Mouse (Mus musculus) heart, embryonic 11.5 days (tissue): ENCODE measurements around the gene Man1c1. TPM values are rescaled to one million over a fixed set of nuclear protein-coding genes. Genes with fewer than 3 reads are reported as not detected.

Experiments used
- ATAC-seq: fragments of 200-750 bp; cut with Nextera tagmentation; replicated peaks from 2 replicates; pipeline ENCODE4 v1.8.0; 2017; ENCODE audit warnings: moderate library complexity; ENCODE audit not compliant: insufficient number of reproducible peaks, low FRiP score, low TSS enrichment
- H3K27ac ChIP-seq: fragments of 300-500 bp; sonication (generic); 2 replicates; pipeline ENCODE4 v1.5.1; 2014; ENCODE audit warnings: mild to moderate bottlenecking, low read depth, low read length
- H3K27me3 ChIP-seq: fragments of 300-500 bp; sonication (generic); 2 replicates; pipeline ENCODE4 v1.6.1; 2014; ENCODE audit warnings: mild to moderate bottlenecking, low read length, mixed read lengths; ENCODE audit not compliant: control insufficient read depth, insufficient read depth
- H3K36me3 ChIP-seq: fragments of 300-500 bp; sonication (generic); 2 replicates; pipeline ENCODE4 v1.6.1; 2014; ENCODE audit warnings: mild to moderate bottlenecking, low read length, moderate library complexity, mixed read lengths; ENCODE audit not compliant: control insufficient read depth, insufficient read depth
- H3K4me1 ChIP-seq: fragments of 300-500 bp; sonication (generic); 2 replicates; pipeline ENCODE4 v1.6.1; 2014; ENCODE audit warnings: low read length; ENCODE audit not compliant: control insufficient read depth, insufficient read depth
- H3K4me2 ChIP-seq: fragments of 300-500 bp; sonication (generic); 2 replicates; pipeline ENCODE4 v1.6.1; 2014; ENCODE audit warnings: mild to moderate bottlenecking, moderate library complexity
- H3K4me3 ChIP-seq: fragments of 300-500 bp; sonication (generic); 2 replicates; pipeline ENCODE4 v1.5.1; 2014; ENCODE audit warnings: low read depth, low read length
- H3K9ac ChIP-seq: fragments of 300-500 bp; sonication (generic); 2 replicates; pipeline ENCODE4 v1.6.1; 2014; ENCODE audit warnings: mild to moderate bottlenecking, low read depth, low read length, moderate library complexity
- H3K9me3 ChIP-seq: fragments of 300-500 bp; sonication (generic); replicated peaks from 2 replicates; pipeline ENCODE4 v1.6.1; 2016; ENCODE audit warnings: low read length; ENCODE audit not compliant: control insufficient read depth
- WGBS: fragments of 180-500 bp; shearing (Covaris S2); extraction: QIAGEN DNeasy Blood & Tissue Kit; methylation state at CpG from one replicate; pipeline ENCODE4 v1.1.7; 2014; ENCODE audit not compliant: insufficient replicate concordance; 5-methylcytosine and 5-hydroxymethylcytosine counted together
- polyA plus RNA-seq: library from polyadenylated mRNA; unstranded; fragments of >200 nt; fragmentation: Nextera tagmentation; extraction: Ambion mirVana; gene quantifications from 2 replicates; pipeline ENCODE4 v1.2.1, GENCODE M21; 2014

Gene Man1c1
- polyA plus RNA-seq, 1 experiment from 2014 or later: 8.6 TPM

- H3K9me3 ChIP-seq: no peaks in the 10 kb centered on the region
- H3K36me3 ChIP-seq: no peaks in the 10 kb centered on the region
- no peak for ATAC-seq
- no peak overlapping the region for H3K4me3 ChIP-seq
- no peak overlapping the region for H3K27ac ChIP-seq
- no peaks in the 10 kb centered on the region for H3K4me1 ChIP-seq
- H3K9ac ChIP-seq: no peak overlapping the region
- H3K4me2 ChIP-seq: no peak overlapping the region
- H3K27me3 ChIP-seq: no peaks in the 10 kb centered on the region
- WGBS: 91% methylated on average over 1 of the region's 1 CpGs
Observed at GRCm38 (mm10) chr4:134692388-134692787, 11.7 kb downstream of the Man1c1 start.

GRCm38 (mm10) chr4:134686022-134686661, 17.9 kb downstream of the Man1c1 start:
- Histone ChIP-seq H3K4me1 (peaks cover 12% of the 10 kb centered on the region), H3K36me3 (no peaks in the 10 kb centered on the region; the same call in 1 of the 2 replicates), H3K27me3 (no peaks in the 10 kb centered on the region), H3K9me3 (no peaks in the 10 kb centered on the region; the same call in 1 of the 2 replicates), H3K27ac (no peak overlapping the region), H3K4me3 (no peak overlapping the region), H3K4me2 (no peak overlapping the region), H3K9ac (no peak overlapping the region)
- 77% methylated on average over 13 of the region's 13 CpGs for WGBS
- ATAC-seq: no peak; the same call in 1 of the 2 replicates

- WGBS: 81% methylated on average over 9 of the region's 9 CpGs
- H3K9ac ChIP-seq: no peak overlapping the region
- H3K27ac ChIP-seq: peak overlapping the region; percentile 7; the same call in 1 of the 2 replicates
- no peaks in the 10 kb centered on the region for H3K27me3 ChIP-seq
- H3K4me3 ChIP-seq: no peak overlapping the region
- no peaks in the 10 kb centered on the region; the same call in 1 of the 2 replicates for H3K36me3 ChIP-seq
- peaks cover 12% of the 10 kb centered on the region for H3K4me1 ChIP-seq
- no peak for ATAC-seq
- no peaks in the 10 kb centered on the region; the same call in 1 of the 2 replicates for H3K9me3 ChIP-seq
- H3K4me2 ChIP-seq: no peak overlapping the region
Observed at GRCm38 (mm10) chr4:134684637-134685338, 19.3 kb downstream of the Man1c1 start.

- Histone ChIP-seq H3K9ac (peak overlapping the region; percentile 39; the same call in 1 of the 2 replicates), H3K27me3 (no peaks in the 10 kb centered on the region), H3K9me3 (no peaks in the 10 kb centered on the region; the same call in 1 of the 2 replicates), H3K4me1 (peaks cover 13% of the 10 kb centered on the region), H3K4me3 (no peak overlapping the region), H3K4me2 (peak overlapping the region; percentile 27; the same call in 1 of the 2 replicates), H3K27ac (peak overlapping the region; percentile 46), H3K36me3 (no peaks in the 10 kb centered on the region; the same call in 1 of the 2 replicates)
- no peak for ATAC-seq
- WGBS: 52% methylated on average over 8 of the region's 8 CpGs
Observed at GRCm38 (mm10) chr4:134683892-134684291, 20.2 kb downstream of the Man1c1 start.

- Histone ChIP-seq H3K9ac (peak overlapping the region; percentile 39), H3K4me3 (no peak overlapping the region), H3K9me3 (no peaks in the 10 kb centered on the region; the same call in 1 of the 2 replicates), H3K36me3 (no peaks in the 10 kb centered on the region; the same call in 1 of the 2 replicates), H3K4me2 (peak overlapping the region; percentile 27), H3K27ac (peak overlapping the region; percentile 46), H3K4me1 (peaks cover 21% of the 10 kb centered on the region), H3K27me3 (no peaks in the 10 kb centered on the region)
- 38% methylated on average over 13 of the region's 13 CpGs for WGBS
- ATAC-seq: no peak
Observed at GRCm38 (mm10) chr4:134683008-134683407, 21.1 kb downstream of the Man1c1 start.

- Histone ChIP-seq H3K4me2 (no peak overlapping the region), H3K4me3 (no peak overlapping the region), H3K4me1 (peaks cover 27% of the 10 kb centered on the region), H3K36me3 (no peaks in the 10 kb centered on the region; the same call in 1 of the 2 replicates), H3K27me3 (no peaks in the 10 kb centered on the region), H3K9ac (peak overlapping the region; percentile 22), H3K27ac (peak overlapping the region; percentile 46; the same call in 1 of the 2 replicates), H3K9me3 (no peaks in the 10 kb centered on the region; the same call in 1 of the 2 replicates)
- ATAC-seq: no peak
- 74% methylated on average over 8 of the region's 8 CpGs for WGBS
Observed at GRCm38 (mm10) chr4:134682423-134682822, 21.7 kb downstream of the Man1c1 start.

- WGBS: 85% methylated on average over 7 of the region's 7 CpGs
- H3K4me1 ChIP-seq: peaks cover 33% of the 10 kb centered on the region
- ATAC-seq: no peak
- no peaks in the 10 kb centered on the region; the same call in 1 of the 2 replicates for H3K36me3 ChIP-seq
- no peak overlapping the region for H3K4me3 ChIP-seq
- H3K9me3 ChIP-seq: no peaks in the 10 kb centered on the region; the same call in 1 of the 2 replicates
- H3K9ac ChIP-seq: no peak overlapping the region
- no peaks in the 10 kb centered on the region for H3K27me3 ChIP-seq
- no peak overlapping the region for H3K4me2 ChIP-seq
- H3K27ac ChIP-seq: no peak overlapping the region
Observed at GRCm38 (mm10) chr4:134681819-134682218, 22.3 kb downstream of the Man1c1 start.

GRCm38 (mm10) chr4:134677556-134678508, 26.3 kb downstream of the Man1c1 start:
- no peaks in the 10 kb centered on the region for H3K27me3 ChIP-seq
- no peak overlapping the region for H3K4me2 ChIP-seq
- H3K27ac ChIP-seq: peak overlapping the region; percentile 46; the same call in 1 of the 2 replicates
- H3K9me3 ChIP-seq: no peaks in the 10 kb centered on the region
- 0 out of 2 replicates have a peak overlapping the region, but pooled peaks have one; percentile 22 for H3K9ac ChIP-seq
- H3K4me3 ChIP-seq: no peak overlapping the region
- WGBS: 30% methylated on average over 17 of the region's 17 CpGs
- ATAC-seq: no peak
- H3K36me3 ChIP-seq: no peaks in the 10 kb centered on the region
- peaks cover 43% of the 10 kb centered on the region for H3K4me1 ChIP-seq
